Mouse (Mus musculus) neural tube, embryonic 14.5 days (tissue): Measurements from ENCODE around the gene Arhgap25. TPM values are rescaled to one million over a fixed set of nuclear protein-coding genes. Genes with fewer than 3 reads are reported as not detected.
"Not testable (repeated sequence)": the region's sequence is repeated elsewhere in the genome, so short reads cannot be mapped to it uniquely, and the experiment has no call there.

Source experiments
- ATAC-seq: fragments of 200-750 bp; cut with Nextera tagmentation; 2 replicates; pipeline ENCODE4 v1.8.0; 2017; ENCODE audit warnings: low read depth, mild to moderate bottlenecking, moderate TSS enrichment, moderate library complexity
- H3K27ac ChIP-seq: fragments of 300-500 bp; sonication (generic); 2 replicates; pipeline ENCODE4 v1.5.1; 2014; ENCODE audit warnings: low read depth, mild to moderate bottlenecking, control low read depth, low read length, moderate library complexity, mixed read lengths
- H3K27me3 ChIP-seq: fragments of 300-500 bp; sonication (generic); 2 replicates; pipeline ENCODE4 v1.6.1; 2014; ENCODE audit warnings: low read length; ENCODE audit not compliant: control insufficient read depth, insufficient read depth
- H3K36me3 ChIP-seq: fragments of 300-500 bp; sonication (generic); 2 replicates; pipeline ENCODE4 v1.6.1; 2014; ENCODE audit warnings: low read length, mixed read lengths; ENCODE audit not compliant: control insufficient read depth, insufficient read depth
- H3K4me1 ChIP-seq: fragments of 300-500 bp; sonication (generic); 2 replicates; pipeline ENCODE4 v1.6.1; 2014; ENCODE audit warnings: low read length; ENCODE audit not compliant: control insufficient read depth, insufficient read depth
- H3K4me2 ChIP-seq: fragments of 300-500 bp; sonication (generic); 2 replicates; pipeline ENCODE4 v1.6.1; 2014; ENCODE audit warnings: mild to moderate bottlenecking, low read depth, low read length, control low read depth
- H3K4me3 ChIP-seq: fragments of 300-500 bp; sonication (generic); 2 replicates; pipeline ENCODE4 v1.5.1; 2014; ENCODE audit warnings: low read depth, low read length, control low read depth, mixed read lengths
- H3K9ac ChIP-seq: fragments of 300-500 bp; sonication (generic); replicated peaks from 2 replicates; pipeline ENCODE4 v1.6.1; 2014; ENCODE audit warnings: low read depth, mild to moderate bottlenecking, control low read depth, low read length, mixed read lengths
- H3K9me3 ChIP-seq: fragments of 300-500 bp; sonication (generic); 2 replicates; pipeline ENCODE4 v1.6.1; 2016; ENCODE audit warnings: low read length; ENCODE audit not compliant: control insufficient read depth
- WGBS: fragments of 180-500 bp; shearing (Covaris S2); extraction: QIAGEN DNeasy Blood & Tissue Kit; methylation state at CpG from one replicate; pipeline ENCODE4 v1.1.7; 2014; 5-methylcytosine and 5-hydroxymethylcytosine counted together
- polyA plus RNA-seq: library from polyadenylated mRNA; unstranded; fragments of >200 nt; fragmentation: Nextera tagmentation; extraction: Ambion mirVana; gene quantifications from 2 replicates; pipeline ENCODE4 v1.2.1, GENCODE M21; 2014

Arhgap25 gene
- polyA plus RNA-seq, result 2.3 and 5.2 TPM in 2 replicates

- Histone ChIP-seq H3K4me1 (no peaks in the 10 kb centered on the region), H3K9ac (no peak within 1 kb of the TSS), H3K9me3 (no peaks in the 10 kb centered on the region), H3K4me3 (no peak within 1 kb of the TSS), H3K27me3 (no peaks in the 10 kb centered on the region), H3K27ac (no peak within 1 kb of the TSS), H3K36me3 (no peaks in the 10 kb centered on the region), H3K4me2 (no peak within 1 kb of the TSS)
- no peak for ATAC-seq
- WGBS, result 72% methylated on average over 14 of the region's 14 CpGs
Observed at GRCm38 (mm10) chr6:87532953-87533710, at the start of gene Arhgap25. Arhgap25 (minus strand) TSS chr6:87533259.

- Histone ChIP-seq H3K9ac (no peak overlapping the region), H3K27me3 (no peaks in the 10 kb centered on the region), H3K4me2 (no peak overlapping the region), H3K4me1 (no peaks in the 10 kb centered on the region), H3K4me3 (no peak overlapping the region), H3K9me3 (no peaks in the 10 kb centered on the region), H3K36me3 (no peaks in the 10 kb centered on the region), H3K27ac (no peak overlapping the region)
- ATAC-seq, result no peak
- 79% methylated on average over 6 of the region's 6 CpGs for WGBS
Observed at GRCm38 (mm10) chr6:87582456-87582855, 49.4 kb upstream of the Arhgap25 start.

DNA sequence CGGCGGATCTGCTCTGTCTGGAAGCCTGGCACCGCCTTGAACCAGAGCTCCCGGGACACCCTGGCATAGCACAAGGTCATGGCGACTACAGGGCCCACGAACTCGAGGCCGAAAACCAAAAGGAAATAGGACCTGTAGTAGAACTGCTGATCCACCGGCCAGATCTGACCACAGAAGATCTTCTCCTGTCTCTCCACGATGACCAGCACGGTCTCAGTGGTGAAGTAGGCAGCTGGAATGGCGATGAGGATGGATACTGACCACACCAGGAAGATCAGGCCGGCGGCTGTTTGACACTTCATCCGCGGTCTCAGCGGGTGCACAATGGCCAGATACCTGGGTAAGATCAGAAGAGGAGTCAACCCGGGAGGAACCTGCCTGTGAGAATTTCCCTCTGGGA is 48.5 kb upstream of the Arhgap25 start:
- H3K9ac ChIP-seq, result no peak overlapping the region
- WGBS, result 95% methylated on average over 18 of the region's 18 CpGs
- no peaks in the 10 kb centered on the region for H3K27me3 ChIP-seq
- no peak overlapping the region for H3K4me2 ChIP-seq
- H3K36me3 ChIP-seq, result no peaks in the 10 kb centered on the region
- no peak for ATAC-seq
- no peaks in the 10 kb centered on the region for H3K9me3 ChIP-seq
- H3K27ac ChIP-seq, result no peak overlapping the region
- H3K4me3 ChIP-seq, result no peak overlapping the region
- H3K4me1 ChIP-seq, result no peaks in the 10 kb centered on the region

DNA sequence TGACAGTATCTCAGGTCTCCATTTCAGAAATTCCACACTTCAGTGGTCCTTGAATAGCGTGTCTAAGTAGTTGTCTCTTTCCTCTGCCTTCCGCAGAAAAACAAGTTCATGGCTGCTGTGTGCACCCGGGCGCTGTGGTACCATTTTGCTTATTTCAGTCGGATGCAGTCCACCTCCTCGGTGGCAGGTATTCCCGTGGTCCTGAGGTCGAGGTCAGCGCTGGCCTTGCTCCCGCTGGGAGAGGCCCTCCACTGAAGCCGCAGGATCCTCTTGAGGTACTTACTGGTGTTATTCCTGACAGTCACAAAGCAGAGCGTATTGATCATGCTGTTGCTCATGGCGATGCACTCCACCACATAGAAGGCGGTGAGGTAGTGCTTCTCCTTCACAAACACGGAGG is 48.0 kb upstream of the Arhgap25 start:
- 88% methylated on average over 15 of the region's 15 CpGs for WGBS
- ATAC-seq, result no peak
- no peaks in the 10 kb centered on the region for H3K27me3 ChIP-seq
- no peak overlapping the region for H3K27ac ChIP-seq
- H3K4me2 ChIP-seq, result no peak overlapping the region
- no peaks in the 10 kb centered on the region for H3K9me3 ChIP-seq
- H3K36me3 ChIP-seq, result no peaks in the 10 kb centered on the region
- no peak overlapping the region for H3K4me3 ChIP-seq
- H3K9ac ChIP-seq, result no peak overlapping the region
- H3K4me1 ChIP-seq, result no peaks in the 10 kb centered on the region

GRCm38 (mm10) chr6:87578247-87578646 is 45.2 kb upstream of the Arhgap25 start:
- Histone ChIP-seq H3K9me3 (no peaks in the 10 kb centered on the region), H3K4me3 (no peak overlapping the region)

DNA sequence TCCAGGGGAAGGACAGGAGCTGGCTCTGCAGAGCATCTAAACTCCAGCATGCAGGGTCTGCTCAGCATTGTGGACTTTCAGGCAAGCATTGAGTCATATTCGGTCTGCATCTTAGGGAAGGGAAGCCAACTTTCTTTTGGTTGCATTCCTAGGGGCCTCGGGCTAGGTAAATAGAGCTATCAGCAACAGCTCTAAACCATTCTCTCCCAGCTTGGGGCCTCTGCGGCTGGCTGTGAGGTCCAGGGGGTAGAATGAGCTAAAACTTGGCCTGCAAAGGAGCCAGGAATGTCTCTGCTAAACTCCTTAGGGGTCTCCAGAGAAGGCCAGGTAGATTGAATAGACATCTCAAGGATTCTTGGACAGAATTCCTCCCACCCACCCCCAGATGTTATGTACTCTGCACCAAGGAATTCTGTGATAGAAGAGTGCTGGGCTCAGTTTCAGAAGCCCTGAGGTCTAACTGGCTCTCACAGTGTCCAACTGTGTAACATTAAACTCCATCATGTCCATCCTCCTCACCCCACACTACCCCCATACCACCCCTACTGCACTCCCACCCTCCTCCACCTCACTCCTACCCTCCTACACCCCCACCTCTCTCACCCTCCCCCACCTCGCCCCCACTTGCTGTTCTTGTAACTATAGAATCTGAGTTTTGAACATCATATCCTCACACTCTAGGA is 43.7 kb upstream of the Arhgap25 start:
- Histone ChIP-seq H3K27me3 (no peaks in the 10 kb centered on the region), H3K9me3 (no peaks in the 10 kb centered on the region), H3K9ac (no peak overlapping the region), H3K4me2 (no peak overlapping the region), H3K4me3 (no peak overlapping the region), H3K36me3 (no peaks in the 10 kb centered on the region), H3K4me1 (no peaks in the 10 kb centered on the region), H3K27ac (no peak overlapping the region)
- WGBS, result 43% methylated on average over 4 of the region's 4 CpGs
- ATAC-seq, result no peak

More at GRCm38 (mm10) chr6:87578247-87578646, 45.2 kb upstream of the Arhgap25 start:
- 24% methylated on average over 9 of the region's 9 CpGs for WGBS
- Histone ChIP-seq H3K4me1 (no peaks in the 10 kb centered on the region), H3K9ac (no peak overlapping the region), H3K36me3 (no peaks in the 10 kb centered on the region), H3K27ac (no peak overlapping the region), H3K4me2 (no peak overlapping the region), H3K27me3 (no peaks in the 10 kb centered on the region)
- ATAC-seq, result peak; percentile 41; the same call in 1 of the 2 replicates

GRCm38 (mm10) chr6:87571863-87572262 is 38.8 kb upstream of the Arhgap25 start:
- not testable (repeated sequence) for H3K9ac ChIP-seq, H3K4me2 ChIP-seq, H3K9me3 ChIP-seq, H3K27me3 ChIP-seq, H3K4me1 ChIP-seq, H3K4me3 ChIP-seq, H3K36me3 ChIP-seq, H3K27ac ChIP-seq, ATAC-seq

GRCm38 (mm10) chr6:87567686-87568593 is 34.9 kb upstream of the Arhgap25 start:
- no peak overlapping the region for H3K4me2 ChIP-seq
- WGBS, result 68% methylated on average over 9 of the region's 9 CpGs
- no peaks in the 10 kb centered on the region for H3K9me3 ChIP-seq
- H3K4me1 ChIP-seq, result no peaks in the 10 kb centered on the region
- H3K27me3 ChIP-seq, result no peaks in the 10 kb centered on the region
- H3K27ac ChIP-seq, result no peak overlapping the region
- H3K9ac ChIP-seq, result no peak overlapping the region
- no peak for ATAC-seq
- no peaks in the 10 kb centered on the region for H3K36me3 ChIP-seq
- no peak overlapping the region for H3K4me3 ChIP-seq
